Comparison of ENCODE assay signal across 18 mouse cellular contexts in genomic region chr4:141235537-141236111, GRCm38 (mm10).
"Had no signal": no experiment of that assay in that cellular context is flagged by ENCODE, and none has a peak within 500 bp of the region (broad histone marks: within the 10 kb centered on the region; RNA-seq: fewer than 3 reads in every experiment).

No protein-coding gene starts in this region.

- H3K36me3 ChIP-seq: limb, embryonic 10.5 days; limb, embryonic 13.5 days; liver, embryonic 12.5 days; liver, embryonic 15.5 days; lung, embryonic 15.5 days; midbrain, embryonic 10.5 days; midbrain, embryonic 13.5 days had no signal

- H3K9ac ChIP-seq: limb, embryonic 13.5 days; liver, embryonic 12.5 days; liver, embryonic 15.5 days; lung, embryonic 15.5 days; midbrain, embryonic 13.5 days had no signal

- H3K4me3 ChIP-seq: layer of hippocampus, adult 2 months; limb, embryonic 10.5 days; limb, embryonic 13.5 days; liver, embryonic 12.5 days; liver, embryonic 15.5 days; lung, embryonic 15.5 days; megakaryocyte, embryonic 14.5 days; midbrain, embryonic 10.5 days; midbrain, embryonic 13.5 days had no signal

- DNase-seq: kidney, adult 2 months; layer of hippocampus, adult 9-11 months; liver; lung, adult 18-20 months; lung, postnatal 10 days; lung, postnatal 36 days; thymus, postnatal 36 days had no signal

- H3K9me3 ChIP-seq: limb, embryonic 10.5 days; limb, embryonic 13.5 days; liver, embryonic 12.5 days; liver, embryonic 15.5 days; lung, embryonic 15.5 days; megakaryocyte, embryonic 14.5 days; midbrain, embryonic 10.5 days; midbrain, embryonic 13.5 days had no signal

- H3K27ac ChIP-seq: kidney, postnatal 0 days; layer of hippocampus, adult 2 months; limb, embryonic 10.5 days; limb, embryonic 13.5 days; liver, embryonic 12.5 days; liver, embryonic 15.5 days; lung, embryonic 15.5 days; midbrain, embryonic 10.5 days; midbrain, embryonic 13.5 days had no signal

- ATAC-seq: liver, embryonic 12.5 days; midbrain, embryonic 13.5 days; midbrain, embryonic 16.5 days had no signal

- H3K4me2 ChIP-seq: limb, embryonic 13.5 days; liver, embryonic 12.5 days; liver, embryonic 15.5 days; lung, embryonic 15.5 days; midbrain, embryonic 13.5 days had no signal
